Mouse (Mus musculus): Measurements from ENCODE around the gene Gzmm. TPM values are rescaled to one million over a fixed set of nuclear protein-coding genes. Genes with fewer than 3 reads are reported as not detected.

Gzmm gene
- polyA plus RNA-seq, 1 experiment from 2014 or later: 1.1 TPM

DNA sequence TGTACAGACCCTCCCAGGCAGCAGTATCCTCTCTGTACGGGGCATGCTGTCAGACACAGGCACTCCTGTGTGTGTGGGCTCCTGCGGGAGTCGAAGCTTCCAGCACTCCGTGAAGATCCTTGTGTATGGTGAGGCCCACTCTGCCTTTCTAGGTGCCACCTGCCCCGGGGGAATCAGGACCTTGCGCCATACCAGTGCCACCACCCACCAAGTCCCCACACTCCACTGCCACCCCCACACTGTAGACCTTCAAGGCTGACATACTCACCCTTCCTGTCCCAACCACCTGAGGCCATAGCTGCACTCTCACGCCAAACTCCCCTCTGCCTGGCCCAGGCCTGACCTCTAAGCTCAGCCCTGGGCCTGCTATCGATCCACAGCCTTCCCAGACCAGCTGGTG is 23.8 kb upstream of the Gzmm start:
- ATAC-seq (ENCODE audit: low read depth): no peak
- Histone ChIP-seq H3K4me3 (ENCODE audit: low read depth, low read length) (no peak overlapping the region), H3K9ac (replicated peaks; ENCODE audit: low read depth, low read length) (no peak overlapping the region), H3K4me1 (ENCODE audit: control insufficient read depth, insufficient read depth, low read length) (peaks cover 8% of the 10 kb centered on the region), H3K27me3 (ENCODE audit: control insufficient read depth, insufficient read depth, low read length) (no peaks in the 10 kb centered on the region), H3K4me2 (ENCODE audit: low read depth, low read length) (no peak overlapping the region), H3K36me3 (ENCODE audit: control insufficient read depth, insufficient read depth, low read length) (no peaks in the 10 kb centered on the region), H3K9me3 (ENCODE audit: control insufficient read depth, low read length) (no peaks in the 10 kb centered on the region), H3K27ac (ENCODE audit: low read depth, low read length) (no peak overlapping the region)
- WGBS: 87% methylated on average over 8 of the region's 8 CpGs

- no peak for ATAC-seq (ENCODE audit: low read depth)
- no peak overlapping the region for H3K4me2 ChIP-seq (ENCODE audit: low read depth, low read length)
Observed at GRCm38 (mm10) chr10:79666493-79666892, 22.3 kb upstream of the Gzmm start.

GRCm38 (mm10) chr10:79668076-79668475 is 20.7 kb upstream of the Gzmm start:
- Histone ChIP-seq H3K4me1 (ENCODE audit: control insufficient read depth, insufficient read depth, low read length) (peaks cover 17% of the 10 kb centered on the region), H3K27me3 (ENCODE audit: control insufficient read depth, insufficient read depth, low read length) (no peaks in the 10 kb centered on the region), H3K4me3 (ENCODE audit: low read depth, low read length) (no peak overlapping the region; the same call in 1 of the 2 replicates), H3K9me3 (ENCODE audit: control insufficient read depth, low read length) (no peaks in the 10 kb centered on the region), H3K9ac (replicated peaks; ENCODE audit: low read depth, low read length) (0 out of 2 replicates have a peak overlapping the region, but pooled peaks have one; percentile 5), H3K4me2 (ENCODE audit: low read depth, low read length) (peak overlapping the region; percentile 53), H3K36me3 (ENCODE audit: control insufficient read depth, insufficient read depth, low read length) (no peaks in the 10 kb centered on the region), H3K27ac (ENCODE audit: low read depth, low read length) (peak overlapping the region; percentile 97)
- 86% methylated on average over 5 of the region's 5 CpGs for WGBS
- no peak for ATAC-seq (ENCODE audit: low read depth)

More at GRCm38 (mm10) chr10:79666493-79666892, 22.3 kb upstream of the Gzmm start:
- Histone ChIP-seq H3K9me3 (ENCODE audit: control insufficient read depth, low read length) (no peaks in the 10 kb centered on the region), H3K4me3 (ENCODE audit: low read depth, low read length) (no peak overlapping the region), H3K4me1 (ENCODE audit: control insufficient read depth, insufficient read depth, low read length) (peaks cover 17% of the 10 kb centered on the region), H3K27ac (ENCODE audit: low read depth, low read length) (no peak overlapping the region), H3K9ac (replicated peaks; ENCODE audit: low read depth, low read length) (no peak overlapping the region), H3K36me3 (ENCODE audit: control insufficient read depth, insufficient read depth, low read length) (no peaks in the 10 kb centered on the region), H3K27me3 (ENCODE audit: control insufficient read depth, insufficient read depth, low read length) (no peaks in the 10 kb centered on the region)
- WGBS: 73% methylated on average over 9 of the region's 9 CpGs

GRCm38 (mm10) chr10:79668771-79669575 is 19.8 kb upstream of the Gzmm start, which contains the start of gene Tpgs1:
Gene Tpgs1, plus strand, starts transcription at chr10:79669369.
- peak within 1 kb of the TSS; percentile 53 for H3K4me2 ChIP-seq (ENCODE audit: low read depth, low read length)
- H3K27me3 ChIP-seq (ENCODE audit: control insufficient read depth, insufficient read depth, low read length): no peaks in the 10 kb centered on the region
- peak; percentile 81 for ATAC-seq (ENCODE audit: low read depth)
- peaks cover 17% of the 10 kb centered on the region for H3K4me1 ChIP-seq (ENCODE audit: control insufficient read depth, insufficient read depth, low read length)
- H3K27ac ChIP-seq (ENCODE audit: low read depth, low read length): peak within 1 kb of the TSS; percentile 97
- H3K4me3 ChIP-seq (ENCODE audit: low read depth, low read length): peak within 1 kb of the TSS; percentile 91
- peak within 1 kb of the TSS; percentile 83 for H3K9ac ChIP-seq (replicated peaks; ENCODE audit: low read depth, low read length)
- WGBS: under 1% methylated on average over 45 of the region's 45 CpGs
- H3K36me3 ChIP-seq (ENCODE audit: control insufficient read depth, insufficient read depth, low read length): no peaks in the 10 kb centered on the region
- no peaks in the 10 kb centered on the region for H3K9me3 ChIP-seq (ENCODE audit: control insufficient read depth, low read length)

DNA sequence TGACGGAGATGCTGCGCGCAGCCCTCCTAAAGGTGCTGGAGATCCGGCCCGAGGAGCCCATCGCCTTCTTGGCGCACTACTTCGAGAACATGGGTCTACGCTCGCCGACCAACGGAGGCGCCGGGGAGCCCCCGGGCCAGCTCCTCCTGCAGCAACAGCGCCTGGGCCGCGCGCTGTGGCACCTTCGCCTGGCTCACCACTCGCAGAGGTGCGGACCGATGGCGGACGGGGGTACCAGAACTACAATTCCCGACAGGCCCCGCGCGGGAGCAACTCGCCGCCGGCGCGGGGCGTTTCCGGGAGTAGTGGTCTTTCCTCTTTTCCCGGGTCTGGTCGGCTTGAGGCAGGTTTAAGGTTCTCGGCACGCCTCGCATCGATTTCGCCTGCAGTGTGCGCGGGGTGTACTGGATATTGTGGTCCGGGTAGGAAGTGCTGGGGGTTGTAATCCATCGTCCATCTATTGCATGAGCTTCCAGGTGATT is 19.2 kb upstream of the Gzmm start:
- Histone ChIP-seq H3K4me1 (ENCODE audit: control insufficient read depth, insufficient read depth, low read length) (peaks cover 17% of the 10 kb centered on the region), H3K9ac (replicated peaks; ENCODE audit: low read depth, low read length) (peak overlapping the region; percentile 83), H3K4me2 (ENCODE audit: low read depth, low read length) (peak overlapping the region; percentile 53), H3K4me3 (ENCODE audit: low read depth, low read length) (peak overlapping the region; percentile 91), H3K27ac (ENCODE audit: low read depth, low read length) (peak overlapping the region; percentile 97), H3K27me3 (ENCODE audit: control insufficient read depth, insufficient read depth, low read length) (no peaks in the 10 kb centered on the region), H3K9me3 (ENCODE audit: control insufficient read depth, low read length) (no peaks in the 10 kb centered on the region), H3K36me3 (ENCODE audit: control insufficient read depth, insufficient read depth, low read length) (no peaks in the 10 kb centered on the region)
- ATAC-seq (ENCODE audit: low read depth): peak; percentile 62
- under 1% methylated on average over 46 of the region's 47 CpGs for WGBS

DNA sequence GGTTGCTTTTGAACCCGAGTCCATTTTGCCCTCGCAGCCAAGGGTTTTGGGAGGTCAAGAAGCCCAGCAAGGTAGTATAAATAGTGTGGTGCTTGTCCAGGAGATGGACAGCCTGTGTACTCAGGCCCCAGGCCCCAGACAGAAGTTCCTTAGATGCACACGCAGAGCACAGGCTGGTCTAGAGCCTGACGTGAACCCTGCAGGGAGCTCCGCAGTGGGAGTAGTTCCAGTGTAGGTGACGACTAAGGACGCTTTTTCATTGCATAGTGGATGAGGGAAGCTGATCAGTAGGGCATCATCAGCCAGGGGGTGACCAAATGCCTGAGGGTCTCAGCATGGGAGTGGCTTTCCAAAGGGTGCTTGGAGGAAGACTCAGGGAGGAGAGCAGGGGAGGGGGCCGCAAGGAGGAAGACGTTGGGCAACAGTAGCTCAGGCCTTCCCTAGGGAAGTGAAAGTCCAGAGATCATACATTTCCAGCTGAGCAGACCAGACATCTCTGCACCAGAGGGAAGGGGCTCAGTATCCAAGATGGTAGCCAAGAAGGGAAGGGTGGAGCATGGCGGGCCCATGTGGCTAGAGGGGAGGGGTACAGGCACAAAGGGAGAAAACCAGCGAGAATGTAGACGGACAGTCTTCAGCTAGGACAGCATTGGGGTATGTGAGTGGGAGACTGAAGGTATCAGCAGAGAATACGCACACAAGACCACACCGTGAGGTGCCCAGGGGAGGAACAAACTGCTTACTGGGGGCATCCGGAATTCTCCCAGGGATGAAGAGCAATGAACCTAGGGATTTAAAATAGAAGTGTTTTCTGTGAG is 18.5 kb upstream of the Gzmm start:
- ATAC-seq (ENCODE audit: low read depth): peak; percentile 29
- Histone ChIP-seq H3K27ac (ENCODE audit: low read depth, low read length) (peak overlapping the region; percentile 97), H3K9ac (replicated peaks; ENCODE audit: low read depth, low read length) (peak overlapping the region; percentile 83), H3K36me3 (ENCODE audit: control insufficient read depth, insufficient read depth, low read length) (no peaks in the 10 kb centered on the region), H3K4me3 (ENCODE audit: low read depth, low read length) (peak overlapping the region; percentile 91), H3K4me2 (ENCODE audit: low read depth, low read length) (peak overlapping the region; percentile 53), H3K9me3 (ENCODE audit: control insufficient read depth, low read length) (no peaks in the 10 kb centered on the region), H3K27me3 (ENCODE audit: control insufficient read depth, insufficient read depth, low read length) (no peaks in the 10 kb centered on the region), H3K4me1 (ENCODE audit: control insufficient read depth, insufficient read depth, low read length) (peaks cover 17% of the 10 kb centered on the region)
- WGBS: 26% methylated on average over 15 of the region's 15 CpGs

DNA sequence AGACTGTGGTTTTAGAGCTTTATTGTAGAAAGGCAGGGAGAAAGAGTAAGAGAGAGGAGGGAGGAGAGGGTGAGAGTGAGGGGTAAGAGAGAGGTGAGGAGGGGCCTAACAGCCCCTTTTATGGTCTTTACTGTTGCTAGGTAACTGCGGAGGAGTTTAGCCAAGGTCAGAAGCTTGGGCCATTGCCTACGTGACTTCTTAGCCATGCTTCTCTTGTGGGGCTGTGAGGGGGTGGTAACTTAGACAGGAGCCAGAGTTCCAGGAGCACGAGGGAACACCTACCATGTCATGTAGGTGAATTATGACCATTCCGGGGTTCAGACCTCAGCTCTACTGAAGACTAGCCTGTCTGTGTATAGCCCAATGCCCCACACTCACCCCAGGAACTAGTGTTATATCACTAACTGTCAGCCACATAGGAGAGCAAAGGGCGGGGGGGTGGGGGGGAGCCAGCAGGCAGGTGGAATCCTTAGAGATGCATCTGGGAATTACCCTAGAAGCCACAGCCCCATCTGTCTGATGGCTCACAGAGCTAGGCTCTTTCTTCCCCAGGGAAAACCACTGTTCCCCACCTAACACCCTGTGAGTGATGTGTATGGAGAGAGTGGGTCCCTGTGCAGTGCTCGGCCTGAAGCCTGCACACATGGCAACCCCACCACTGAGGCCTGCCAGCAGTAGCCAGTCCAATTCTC is 17.3 kb upstream of the Gzmm start:
- no peak overlapping the region for H3K4me2 ChIP-seq (ENCODE audit: low read depth, low read length)
- H3K4me1 ChIP-seq (ENCODE audit: control insufficient read depth, insufficient read depth, low read length): peaks cover 17% of the 10 kb centered on the region
- no peak overlapping the region for H3K27ac ChIP-seq (ENCODE audit: low read depth, low read length)
- no peaks in the 10 kb centered on the region for H3K9me3 ChIP-seq (ENCODE audit: control insufficient read depth, low read length)
- ATAC-seq (ENCODE audit: low read depth): no peak
- H3K36me3 ChIP-seq (ENCODE audit: control insufficient read depth, insufficient read depth, low read length): 0 out of 2 replicates have a peak, but pooled peaks cover 7% of the 10 kb centered on the region
- H3K27me3 ChIP-seq (ENCODE audit: control insufficient read depth, insufficient read depth, low read length): no peaks in the 10 kb centered on the region
- WGBS: 24% methylated on average over 6 of the region's 6 CpGs
- no peak overlapping the region for H3K4me3 ChIP-seq (ENCODE audit: low read depth, low read length)
- H3K9ac ChIP-seq (replicated peaks; ENCODE audit: low read depth, low read length): no peak overlapping the region

GRCm38 (mm10) chr10:79672088-79672455 is 16.7 kb upstream of the Gzmm start:
- H3K4me3 ChIP-seq (ENCODE audit: low read depth, low read length): no peak overlapping the region
- no peak overlapping the region for H3K4me2 ChIP-seq (ENCODE audit: low read depth, low read length)
- no peak overlapping the region for H3K9ac ChIP-seq (replicated peaks; ENCODE audit: low read depth, low read length)
- WGBS: 45% methylated on average over 3 of the region's 3 CpGs
- no peak for ATAC-seq (ENCODE audit: low read depth)
- H3K36me3 ChIP-seq (ENCODE audit: control insufficient read depth, insufficient read depth, low read length): 0 out of 2 replicates have a peak, but pooled peaks cover 7% of the 10 kb centered on the region
- peaks cover 17% of the 10 kb centered on the region for H3K4me1 ChIP-seq (ENCODE audit: control insufficient read depth, insufficient read depth, low read length)
- H3K27me3 ChIP-seq (ENCODE audit: control insufficient read depth, insufficient read depth, low read length): no peaks in the 10 kb centered on the region
- no peak overlapping the region for H3K27ac ChIP-seq (ENCODE audit: low read depth, low read length)
- H3K9me3 ChIP-seq (ENCODE audit: control insufficient read depth, low read length): no peaks in the 10 kb centered on the region
